Comparison of ENCODE assay signal across 8 mouse cellular contexts in the genomic region with DNA sequence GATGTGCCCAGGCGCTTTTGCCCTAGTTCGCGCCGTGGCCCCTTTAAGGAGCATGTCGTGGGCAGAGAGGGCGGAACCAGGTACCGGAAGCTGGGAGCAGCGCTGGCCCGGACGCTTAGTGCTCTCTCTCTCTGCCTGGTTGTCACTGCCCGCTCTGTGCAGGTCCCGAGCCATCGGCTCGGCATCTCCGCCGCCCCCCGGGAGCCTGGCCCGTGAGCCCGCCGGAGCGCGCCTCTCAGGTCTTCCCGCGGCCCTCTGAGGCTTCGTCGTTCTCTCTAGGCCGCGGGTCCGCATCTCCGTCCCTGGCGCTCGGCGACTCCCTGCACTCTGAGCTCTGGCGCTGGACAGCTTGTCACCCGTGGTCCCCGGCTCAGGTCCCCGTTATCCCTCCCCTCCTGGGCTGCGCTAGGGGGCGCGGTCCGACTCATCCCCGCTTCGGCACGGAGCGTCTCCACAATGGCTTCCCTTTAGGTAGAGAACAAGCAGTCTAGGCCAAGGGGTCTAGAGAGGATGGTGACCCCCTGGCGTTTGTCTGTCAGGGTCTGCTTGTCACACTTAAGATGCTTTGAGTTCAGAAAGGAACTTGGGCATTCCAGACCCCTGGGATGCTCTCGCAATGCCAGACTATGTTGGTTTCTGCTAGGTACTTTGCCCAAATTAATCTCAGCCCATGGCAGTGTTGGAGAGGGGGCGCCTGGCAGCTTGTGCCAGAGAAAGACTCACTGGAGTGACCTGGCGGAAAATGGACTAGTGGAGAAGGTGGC. TPM values are rescaled to one million over a fixed set of nuclear protein-coding genes. Genes with fewer than 3 reads are reported as not detected.
DNase-seq lines count a peak whose midpoint lies in the region; ATAC-seq and TF ChIP-seq lines count a peak whose summit lies in the region.

A gene (plus strand): TSS at position 83 of the 764 bp plus-strand sequence.

- whole genome bisulfite sequencing in cerebellum, adult 2 months = under 1% methylated on average over 48 of the region's 49 CpGs
- under 1% methylated on average over 49 of the region's 49 CpGs for WGBS in lung, embryonic 15.5 days
- WGBS in thymus, adult 2 months = 2% methylated on average over 49 of the region's 49 CpGs

- H3K4me1 ChIP-seq in MEL (ENCODE audit: control insufficient read depth in 1 of 2, insufficient read depth in 2 of 2, low read length in 2 of 2) = peaks cover 4 to 8% of the 10 kb centered on the region in 2 experiments; a peak in 3 of 4 replicates
- H3K4me1 ChIP-seq in cerebellum, adult 2 months (ENCODE audit: control insufficient read depth, insufficient read depth, low read length) = no peaks in the 10 kb centered on the region
- H3K4me1 ChIP-seq in lung, embryonic 15.5 days = peaks cover 16% of the 10 kb centered on the region
- H3K4me1 ChIP-seq in thymus, adult 2 months (replicated peaks; ENCODE audit: control insufficient read depth, insufficient read depth, low read length) = peaks cover 13% of the 10 kb centered on the region

- H3K4me2 ChIP-seq in lung, embryonic 15.5 days = peak within 1 kb of the TSS; percentile 91

- peaks cover 0 to 8% of the 10 kb centered on the region in 2 experiments; a peak in 2 of 4 replicates for H3K36me3 ChIP-seq in MEL (ENCODE audit: control insufficient read depth in 1 of 2, insufficient read depth in 2 of 2, low read length in 2 of 2)
- H3K36me3 ChIP-seq in lung, embryonic 15.5 days = peaks cover 8% of the 10 kb centered on the region; the same call in 1 of the 2 replicates
- H3K36me3 ChIP-seq in thymus, adult 2 months (ENCODE audit: control insufficient read depth, insufficient read depth, low read length) = no peaks in the 10 kb centered on the region

- no peak for TF ChIP-seq EP300 in MEL (IDR thresholded peaks at IDR 0.05; ENCODE audit: low read depth in 1 of 2, low read length in 2 of 2)

- H3K4me3 ChIP-seq in MEL (ENCODE audit: control insufficient read depth in 1 of 2, insufficient read depth in 1 of 2, low read depth in 2 of 2, low read length in 2 of 2) = peak within 1 kb of the TSS; percentile 81 to 96
- peak within 1 kb of the TSS; percentile 74 for H3K4me3 ChIP-seq in cerebellum, adult 2 months (replicated peaks; ENCODE audit: insufficient read depth, low read depth, low read length)
- peak within 1 kb of the TSS; percentile 95 for H3K4me3 ChIP-seq in lung, embryonic 15.5 days
- H3K4me3 ChIP-seq in thymus, adult 2 months (ENCODE audit: control insufficient read depth, insufficient read depth, low read length) = peak within 1 kb of the TSS; percentile 67

- no peak for TF ChIP-seq RAD21 in MEL (IDR thresholded peaks at IDR 0.05; ENCODE audit: low read depth, low read length)

- H3K27me3 ChIP-seq in MEL (ENCODE audit: control insufficient read depth in 1 of 2, insufficient read depth in 2 of 2, low read length in 2 of 2) = no peaks in the 10 kb centered on the region
- no peaks in the 10 kb centered on the region for H3K27me3 ChIP-seq in cerebellum, adult 2 months (ENCODE audit: control insufficient read depth, insufficient read depth, low read length)
- no peaks in the 10 kb centered on the region for H3K27me3 ChIP-seq in lung, embryonic 15.5 days
- no peaks in the 10 kb centered on the region for H3K27me3 ChIP-seq in thymus, adult 2 months (ENCODE audit: control insufficient read depth, insufficient read depth, low read length)

- H3K9me3 ChIP-seq in MEL (replicated peaks; ENCODE audit: insufficient read depth, low read length) = no peaks in the 10 kb centered on the region
- no peaks in the 10 kb centered on the region for H3K9me3 ChIP-seq in lung, embryonic 15.5 days

- H3K9ac ChIP-seq in MEL (ENCODE audit: control insufficient read depth, low read depth, low read length, poor library complexity, severe bottlenecking) = peak within 1 kb of the TSS; percentile 94
- H3K9ac ChIP-seq in lung, embryonic 15.5 days = peak within 1 kb of the TSS; percentile 85

- TF ChIP-seq CTCF in MEL (IDR thresholded peaks at IDR 0.05 in 2 of 3, conservative IDR thresholded peaks at IDR 0.05 in 1 of 3; ENCODE audit: control insufficient read depth in 1 of 3, insufficient read depth in 1 of 3, low read depth in 2 of 3, low read length in 3 of 3, poor library complexity in 1 of 3, severe bottlenecking in 1 of 3) = peak in 2 of 3 experiments; percentile 33 to 52; a peak in 4 of 6 replicates
- no peak for TF ChIP-seq CTCF in cerebellum, adult 2 months (IDR thresholded peaks at IDR 0.05; ENCODE audit: borderline replicate concordance, insufficient read depth, low read depth, low read length)
- TF ChIP-seq CTCF in thymus, adult 2 months (IDR thresholded peaks at IDR 0.05; ENCODE audit: borderline replicate concordance, control insufficient read depth, extremely low read depth, insufficient read depth, low read length, poor library complexity) = peak; percentile 47; the same call in 1 of the 2 replicates

- ATAC-seq in lung, embryonic 15.5 days (ENCODE audit: borderline replicate concordance, extremely low read depth, low FRiP score, low TSS enrichment) = peak; percentile 96

- peak within 1 kb of the TSS; percentile 65 for H3K27ac ChIP-seq in MEL (ENCODE audit: control insufficient read depth, low read depth, low read length)
- peak within 1 kb of the TSS; percentile 80 for H3K27ac ChIP-seq in cerebellum, adult 2 months (ENCODE audit: insufficient read depth, low read length)
- H3K27ac ChIP-seq in lung, embryonic 15.5 days = peak within 1 kb of the TSS; percentile 92
- H3K27ac ChIP-seq in thymus, adult 2 months (ENCODE audit: control insufficient read depth, insufficient read depth, low read length) = no peak within 1 kb of the TSS

- peak; percentile 56 to 86; a peak in 3 of 4 replicates for TF ChIP-seq POLR2A in MEL (IDR thresholded peaks at IDR 0.05; ENCODE audit: control insufficient read depth in 1 of 2, insufficient read depth in 1 of 2, low read depth in 1 of 2, low read length in 2 of 2, poor library complexity in 1 of 2)
- TF ChIP-seq POLR2A in cerebellum, adult 2 months (IDR thresholded peaks at IDR 0.05; ENCODE audit: borderline replicate concordance, insufficient read depth, low read length) = peak; percentile 90
- peak; percentile 49; the same call in 1 of the 2 replicates for TF ChIP-seq POLR2A in thymus, adult 2 months (IDR thresholded peaks at IDR 0.05; ENCODE audit: control insufficient read depth, extremely low read depth, insufficient read depth, low read length, poor library complexity)

- DNase-seq in MEL (ENCODE audit: low read depth, low spot score) = peak; percentile 90
- peak; percentile 88 to 90 for DNase-seq in cerebellum, adult 2 months
- peak; percentile 73 for DNase-seq in forelimb bud, embryonic 11.5 days (ENCODE audit: low read depth, low spot score)
- DNase-seq in heart, postnatal 4 days = peak; percentile 80
- peak; percentile 61 to 75 for DNase-seq in layer of hippocampus, adult 8-10 months (ENCODE audit: low spot score in 2 of 2)
- DNase-seq in ovary, adult 18-20 months (ENCODE audit: low spot score) = peak; percentile 69
- peak; percentile 81 for DNase-seq in thymus, adult 2 months

- peaks cover 5% of the 10 kb centered on the region; the same call in 1 of the 2 replicates for H3K79me2 ChIP-seq in MEL (ENCODE audit: control insufficient read depth, insufficient read depth, low read length, poor library complexity)

TF ChIP-seq in MEL, 35 proteins besides CTCF, POLR2A, EP300 and RAD21:
- no peak; the same call in 1 of the 2 replicates for TF ChIP-seq ZMIZ1 (IDR thresholded peaks at IDR 0.05; ENCODE audit: low read depth, low read length)
- no peak for TF ChIP-seq SMC3 (IDR thresholded peaks at IDR 0.05; ENCODE audit: low read depth, low read length)
- peak; percentile 55; the same call in 1 of the 2 replicates for TF ChIP-seq MXI1 (IDR thresholded peaks at IDR 0.05; ENCODE audit: low read depth, low read length)
- TF ChIP-seq HCFC1 (IDR thresholded peaks at IDR 0.05; ENCODE audit: low read depth, low read length) = peak; percentile 83
- peak; percentile 52 for TF ChIP-seq TCF12 (IDR thresholded peaks at IDR 0.05; ENCODE audit: low read depth, low read length)
- no peak for TF ChIP-seq ZC3H11A (IDR thresholded peaks at IDR 0.05; ENCODE audit: low read depth, low read length)
- peak; percentile 93 for TF ChIP-seq ELF1 (IDR thresholded peaks at IDR 0.05; ENCODE audit: low read depth, low read length)
- no peak for TF ChIP-seq BHLHE40 (IDR thresholded peaks at IDR 0.05; ENCODE audit: borderline replicate concordance, low read depth, low read length)
- TF ChIP-seq MAX (IDR thresholded peaks at IDR 0.05; ENCODE audit: low read length) = 0 out of 2 replicates have a peak, but pooled peaks have one; percentile 20
- TF ChIP-seq SIN3A (IDR thresholded peaks at IDR 0.05; ENCODE audit: low read length) = peak; percentile 92
- peak; percentile 80 for TF ChIP-seq TBP (IDR thresholded peaks at IDR 0.05; ENCODE audit: low read depth, low read length)
- TF ChIP-seq NELFE (IDR thresholded peaks at IDR 0.05; ENCODE audit: low read depth, low read length) = peak; percentile 84
- peak; percentile 84; the same call in 1 of the 2 replicates for TF ChIP-seq UBTF (IDR thresholded peaks at IDR 0.05; ENCODE audit: borderline replicate concordance, insufficient read depth, low read depth, low read length)

RNA-seq across cellular contexts. Expression of the gene that starts here (rescaled TPM):
- 8.1 and 11.0 TPM in 2 replicates for total RNA-seq in MEL (2012; rRNA removed)
- polyA plus RNA-seq in MEL (2012; ENCODE audit: insufficient read depth in 1 of 2, insufficient read length in 2 of 2, low read depth in 1 of 2, low replicate concordance in 2 of 2, missing spikeins in 1 of 2) = 10 to 100 TPM in 1 of 2 experiments, not detected in 1; 11.6 TPM
- 30.2 and 33.2 TPM in 2 replicates for polyA plus RNA-seq in cerebellum, adult 2 months (2012; rRNA removed)
- 10 to 100 TPM; 15.9 to 16.6 TPM for total RNA-seq in heart, postnatal 4 days (2021)
- total RNA-seq in layer of hippocampus, adult 8-10 months (2022) = 10 to 100 TPM; 27.6 to 34.5 (median 34.0) TPM
- 26.6 and 28.5 TPM in 2 replicates for polyA plus RNA-seq in lung, embryonic 15.5 days (2015; fragmentation: Nextera tagmentation; extraction: Ambion mirVana)
- 17.0 and 18.8 TPM in 2 replicates for polyA plus RNA-seq in thymus, adult 2 months (2012; rRNA removed)
